Mouse (Mus musculus): Measurements from ENCODE around the gene Afm.
A peak's percentile ranks its signal among the peaks of the same experiment; 100 is the strongest.

Gene Afm

DNA sequence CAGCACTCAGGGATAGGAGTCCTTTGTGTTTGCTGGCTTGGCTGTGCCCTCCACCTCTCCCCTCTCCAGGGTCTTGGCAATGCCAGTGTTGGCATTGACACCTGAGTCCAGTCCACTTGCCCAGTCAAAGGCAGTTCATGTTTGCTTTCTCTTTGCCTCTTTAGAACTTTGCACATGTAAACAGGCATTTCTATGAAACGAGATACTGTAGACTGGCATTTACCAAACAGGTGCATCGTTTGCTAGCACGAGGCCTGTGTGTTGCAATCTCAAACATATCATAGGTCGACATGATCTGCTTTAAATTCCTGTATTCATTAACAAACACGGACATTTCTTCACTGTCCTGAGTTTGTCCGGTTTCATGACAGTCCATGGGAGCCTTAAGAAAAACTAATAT, 42.0 kb downstream of the Afm start, which contains the start of gene 5830473C10Rik:
Gene 5830473C10Rik (plus strand): TSS at position 365 of the 400 bp plus-strand sequence.
- no peak for DNase-seq

DNA sequence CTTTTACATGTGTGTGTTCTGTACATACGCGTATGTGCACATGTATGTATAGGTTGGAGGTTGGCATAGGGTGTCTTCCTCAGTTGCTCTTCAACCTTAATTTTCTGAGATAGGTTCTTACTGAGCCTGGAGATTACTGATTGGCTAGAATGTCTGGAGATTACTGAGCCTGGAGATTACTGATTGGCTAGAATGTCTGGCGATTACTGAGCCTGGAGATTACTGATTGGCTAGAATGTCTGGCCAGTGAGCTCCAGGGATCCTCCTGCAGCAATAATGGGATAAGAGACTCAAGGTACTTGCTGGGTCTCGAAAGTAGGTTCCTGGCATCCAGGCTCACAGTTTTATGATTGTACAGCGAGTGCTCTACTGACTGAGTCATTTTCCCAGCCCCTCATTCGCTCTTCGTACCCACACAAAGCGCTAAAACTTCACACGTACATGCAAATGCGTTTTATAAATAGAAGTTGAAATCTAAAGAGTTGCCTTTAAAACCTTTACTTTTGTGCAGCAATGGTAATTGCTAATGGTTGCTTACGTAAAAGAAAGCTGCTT, 43.1 kb downstream of the Afm start:
- no peak for DNase-seq

DNA sequence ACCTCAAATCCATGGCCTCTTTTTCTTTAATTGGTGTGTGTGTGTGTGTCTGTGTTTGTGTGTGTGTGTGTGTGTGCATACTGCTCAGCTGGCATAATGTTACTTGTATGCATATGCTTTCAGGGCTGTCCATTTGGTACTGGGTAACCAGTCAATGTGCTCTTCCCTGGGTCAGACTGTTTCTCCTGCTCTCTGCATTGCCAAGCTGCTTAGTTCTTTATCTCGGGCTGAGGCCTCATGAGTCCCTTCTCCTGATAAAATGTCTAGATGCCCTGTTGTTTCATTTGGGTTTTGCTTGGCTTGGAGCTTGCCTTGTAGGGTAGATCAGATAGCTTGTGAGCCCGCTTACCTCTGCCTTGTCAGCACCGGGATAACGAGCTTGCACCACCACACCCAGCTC, 44.1 kb downstream of the Afm start:
- no peak for DNase-seq

DNA sequence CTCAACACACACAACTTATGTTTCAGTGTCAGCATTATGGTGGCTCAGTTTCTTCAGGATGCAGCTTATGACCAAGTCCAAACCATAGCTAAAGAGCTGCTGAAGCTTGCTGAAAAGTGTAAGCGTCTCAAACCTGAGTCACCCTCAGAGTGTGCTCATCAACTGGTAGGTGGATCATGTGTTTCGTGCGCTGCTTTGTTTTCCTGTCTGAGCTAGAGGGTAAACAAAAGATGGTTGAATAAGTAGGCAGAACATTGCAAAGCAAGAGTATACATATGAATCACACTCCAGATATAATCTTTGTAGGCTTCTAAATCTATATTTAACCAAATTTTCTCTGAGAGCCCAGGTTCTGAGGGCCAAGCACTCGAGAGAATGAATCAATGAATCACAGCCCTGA, 45.4 kb downstream of the Afm start:
- no peak for DNase-seq

DNA sequence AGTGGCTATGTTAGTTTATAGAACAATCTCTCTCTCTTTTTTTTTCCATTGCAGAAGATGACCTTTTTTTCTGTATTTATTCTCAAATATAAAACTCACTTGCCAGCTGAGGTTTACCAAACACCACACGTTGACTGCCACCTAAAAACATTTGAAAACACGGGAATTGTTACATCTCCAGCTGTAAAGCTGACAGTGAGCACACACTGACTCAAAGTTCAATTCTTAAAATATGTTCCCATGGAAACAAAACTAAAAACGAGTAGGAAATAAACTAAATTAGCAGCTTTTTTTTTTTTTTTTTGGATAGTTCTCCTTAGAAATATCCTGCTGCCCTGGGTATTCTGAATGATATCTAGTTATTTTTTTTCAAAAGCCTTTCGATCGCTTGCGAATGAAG, 46.5 kb downstream of the Afm start:
- no peak for DNase-seq

DNA sequence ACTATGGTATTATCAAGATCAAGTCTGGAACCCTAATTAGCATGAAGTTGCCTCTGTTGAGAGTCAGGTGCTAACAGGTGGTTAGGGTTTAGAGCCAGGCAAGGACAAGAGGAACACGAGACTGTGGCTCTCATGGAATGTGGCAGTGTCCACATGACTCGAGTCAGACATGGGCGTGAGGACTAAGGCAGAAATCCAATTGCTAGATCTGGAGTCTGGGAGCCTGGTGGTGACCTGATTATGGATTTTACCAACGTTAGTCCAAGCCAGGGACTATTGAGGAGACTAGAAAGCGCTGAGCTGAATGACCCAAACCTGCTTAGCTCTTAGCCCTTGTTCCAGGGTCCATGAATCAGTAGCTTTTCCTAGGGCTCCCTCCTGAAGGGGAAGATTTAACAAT, 49.1 kb downstream of the Afm start:
- no peak for DNase-seq

DNA sequence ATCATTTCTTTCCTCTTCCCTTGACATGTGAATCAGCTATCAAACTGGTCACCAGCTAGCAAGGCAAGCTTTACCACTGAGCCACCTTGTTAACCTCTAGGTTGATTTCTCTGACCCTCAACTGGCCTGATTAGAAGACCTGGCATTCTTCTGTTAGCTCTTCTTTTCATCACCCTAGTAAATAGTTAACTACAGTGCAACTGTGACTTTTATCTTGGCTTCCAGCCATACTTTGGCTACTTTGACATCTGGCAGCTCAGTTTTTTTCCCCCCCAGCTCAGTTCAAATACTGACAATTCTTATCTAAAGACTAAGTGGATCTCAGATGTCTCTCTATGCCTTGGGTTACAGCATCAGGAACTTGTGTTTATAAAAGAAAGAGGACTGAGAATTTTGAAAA, 49.6 kb downstream of the Afm start:
- DNase-seq, result no peak

DNA sequence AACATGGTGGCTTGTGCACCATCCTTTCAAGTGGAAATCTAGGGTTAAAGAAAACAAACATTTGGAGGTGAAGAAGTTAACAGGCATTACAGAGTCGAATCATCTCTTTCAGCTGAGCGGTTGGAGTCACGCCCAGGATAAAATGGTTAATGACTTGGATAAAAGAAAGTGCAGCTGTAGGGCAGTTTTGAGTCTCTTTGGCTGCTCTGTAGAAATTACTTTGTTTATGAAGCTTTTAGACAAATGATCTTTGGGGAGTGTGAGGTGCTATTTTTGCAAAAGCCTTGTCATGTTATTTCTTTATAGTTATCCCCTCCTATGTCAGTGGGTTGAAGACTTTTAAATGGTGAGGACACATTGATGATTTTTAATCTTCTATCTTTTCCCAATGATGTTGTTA, 52.5 kb downstream of the Afm start:
- DNase-seq, result peak; percentile 24 to 25

DNA sequence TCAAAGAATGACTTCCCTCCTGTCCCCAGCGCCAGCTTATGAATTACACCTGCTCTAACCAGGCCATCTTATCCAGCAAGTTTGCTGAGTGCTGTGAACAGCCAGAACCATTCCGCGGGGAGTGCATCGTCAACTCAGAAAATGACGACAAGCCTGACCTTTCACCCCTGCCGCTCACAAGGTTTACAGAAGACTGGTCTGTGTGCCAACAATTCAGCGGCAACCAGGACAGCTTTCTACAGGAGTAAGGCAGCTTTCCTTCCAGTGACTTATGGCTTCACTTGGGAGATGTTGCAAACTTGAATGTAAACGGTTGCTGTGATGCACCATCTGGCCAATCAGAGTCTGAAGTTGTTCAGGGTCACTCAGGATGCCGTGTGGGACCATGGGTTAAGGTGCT, 59.0 kb downstream of the Afm start:
- DNase-seq, result no peak

DNA sequence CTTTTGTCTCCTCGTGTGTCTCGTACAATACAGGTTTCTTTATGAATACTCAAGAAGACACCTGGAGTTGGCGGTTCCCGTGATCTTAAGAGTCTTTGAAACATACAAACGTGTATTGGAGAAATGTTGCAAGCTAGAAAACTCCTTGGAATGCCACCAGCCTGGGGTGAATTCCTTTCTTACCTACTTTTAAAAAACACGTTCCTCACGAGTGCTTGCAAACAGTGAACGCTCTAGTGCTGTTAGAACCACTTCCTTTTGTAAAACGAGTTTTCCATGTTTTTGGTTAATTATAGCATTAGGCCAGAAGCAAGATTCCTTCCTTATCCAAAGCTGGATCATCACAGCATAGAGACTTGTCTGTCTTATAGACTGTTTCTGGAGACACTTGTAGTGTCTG, 60.8 kb downstream of the Afm start:
- DNase-seq, result no peak

DNA sequence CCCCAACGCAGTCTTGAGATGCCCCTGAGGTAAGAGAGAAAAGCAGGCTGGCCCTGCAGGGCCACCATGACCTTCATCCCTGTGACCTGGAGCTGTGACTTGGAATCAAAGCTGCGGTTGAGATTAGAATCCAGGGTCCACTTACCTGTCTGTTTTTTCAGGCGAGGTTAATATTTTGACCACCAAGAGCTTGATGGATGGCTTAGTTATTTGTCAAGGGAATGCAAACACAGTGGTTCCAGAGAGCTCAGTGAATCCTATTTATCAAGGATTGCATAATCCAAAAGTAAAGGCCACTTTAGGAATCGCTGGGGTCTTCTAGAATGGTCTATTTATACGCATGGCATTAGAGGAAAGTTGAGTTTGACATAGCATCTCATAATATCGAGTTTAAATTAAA, 63.4 kb downstream of the Afm start:
- no peak for DNase-seq

DNA sequence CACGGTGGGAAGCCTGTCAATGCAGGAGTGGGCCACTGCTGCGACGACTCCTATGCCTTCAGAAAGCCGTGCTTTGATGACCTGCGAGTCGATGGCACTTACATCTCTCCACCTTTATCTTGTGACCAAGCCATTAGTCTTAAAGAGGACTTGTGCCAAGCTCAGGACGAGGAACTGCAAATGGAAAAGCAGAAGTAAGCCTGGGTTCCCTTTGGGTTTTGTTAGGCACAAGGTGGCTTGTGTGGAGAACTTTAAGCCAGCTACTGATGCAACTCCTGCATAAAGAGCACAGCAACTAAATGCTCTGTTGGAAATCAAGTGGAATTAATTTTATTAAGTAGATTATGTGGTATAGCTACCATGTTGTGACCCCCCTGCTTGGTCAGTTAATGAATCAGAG, 66.1 kb downstream of the Afm start:
- no peak for DNase-seq

DNA sequence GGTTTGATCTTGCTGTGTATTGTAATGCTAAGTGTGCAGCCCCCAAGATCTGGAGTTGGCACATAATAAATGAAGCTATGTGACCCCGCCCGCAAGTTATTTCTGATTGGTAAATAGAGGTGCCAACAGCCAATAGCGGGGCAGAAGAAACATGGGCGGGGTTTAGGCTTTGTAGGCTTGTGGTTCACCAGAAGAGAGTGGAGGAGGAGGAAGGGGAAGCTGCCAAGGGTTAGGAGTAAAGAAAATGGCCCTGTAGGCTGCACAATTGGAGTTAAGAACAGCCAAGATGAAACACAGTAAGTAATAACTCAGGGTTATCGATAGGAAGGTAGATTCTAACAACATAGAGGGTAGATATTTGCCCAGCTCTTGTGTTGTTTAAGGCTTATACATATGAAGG, 67.8 kb downstream of the Afm start:
- no peak for DNase-seq

DNA sequence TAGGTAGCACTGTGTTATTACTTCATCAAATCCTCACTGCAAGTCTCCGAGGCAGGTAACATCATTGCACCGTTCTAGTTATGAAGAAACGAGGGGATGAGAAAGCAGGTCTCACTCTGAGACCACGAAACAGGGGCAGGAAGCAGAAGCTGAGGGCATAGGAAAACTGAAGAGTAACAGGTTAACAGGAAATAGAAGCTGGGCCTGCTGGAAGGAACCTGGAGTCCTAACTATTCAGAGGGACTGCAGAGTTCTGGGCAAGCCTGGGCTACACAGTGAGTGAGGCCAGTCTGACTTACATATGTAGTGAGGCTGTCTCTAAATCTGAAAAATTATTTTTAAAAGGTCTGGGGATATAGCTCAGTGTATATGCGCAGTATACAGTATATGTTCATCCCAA, 69.4 kb downstream of the Afm start:
- DNase-seq, result no peak

DNA sequence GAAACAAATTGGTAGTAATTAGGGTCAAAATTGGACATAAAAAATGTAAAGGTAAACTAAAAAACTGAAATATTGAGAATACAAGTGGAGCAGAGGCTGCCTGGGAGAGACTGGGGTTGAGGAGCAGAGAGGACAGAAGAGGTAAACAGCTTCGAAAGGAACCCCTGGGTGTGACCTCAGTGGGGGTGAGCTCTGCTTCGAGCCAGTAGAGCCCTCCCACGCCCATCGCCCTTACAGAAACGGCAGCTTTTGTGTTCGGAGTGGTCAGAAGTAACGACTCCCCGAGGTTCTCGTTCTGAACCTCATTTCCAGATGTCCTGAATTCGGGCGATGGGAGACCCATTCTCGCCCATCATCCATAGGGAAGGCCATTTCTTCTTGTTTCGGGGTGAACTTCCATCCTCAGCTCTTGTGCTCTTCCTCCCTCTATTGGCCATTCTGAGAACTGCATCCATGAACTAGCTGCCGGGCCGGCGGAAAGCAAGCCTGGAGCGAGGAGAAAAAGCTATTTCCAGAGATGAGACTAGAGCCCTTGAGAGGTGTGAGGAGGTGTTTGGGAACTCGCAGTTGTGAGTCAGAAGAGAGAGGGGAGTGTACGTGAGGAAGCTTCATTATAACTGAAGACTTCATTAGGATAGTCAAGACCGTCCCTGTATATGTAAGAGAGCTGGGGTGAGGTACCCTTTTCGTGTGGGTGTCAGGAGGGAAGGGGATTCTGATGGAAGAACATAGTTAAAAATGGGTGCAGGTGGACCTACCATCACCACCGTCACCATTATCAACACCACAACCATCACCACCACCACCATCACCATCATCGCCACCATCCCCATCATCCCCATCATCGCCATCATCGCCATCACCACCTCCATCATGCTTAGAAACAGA, 70.2 kb downstream of the Afm start:
- DNase-seq, result peak; percentile 88 to 92

DNA sequence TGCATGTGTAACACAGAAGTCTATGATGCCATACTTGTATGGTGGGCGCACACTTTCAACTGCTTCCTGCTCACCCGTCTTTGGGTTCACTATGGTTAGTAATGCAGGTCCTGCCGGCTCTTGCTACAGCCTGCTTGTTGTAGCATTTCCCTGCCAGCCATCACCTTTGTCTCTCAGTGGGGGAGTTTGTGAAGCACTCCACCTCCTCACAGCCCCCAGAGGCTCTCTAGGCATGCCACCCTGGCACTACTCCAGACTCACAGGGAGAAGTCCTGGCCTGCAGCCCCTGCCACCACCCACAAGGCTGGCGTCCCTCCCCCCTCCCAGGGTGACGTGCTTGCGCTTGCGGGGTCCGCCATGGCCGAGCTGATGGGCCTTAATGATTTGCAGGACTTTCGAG, 71.9 kb downstream of the Afm start:
- DNase-seq, result peak; percentile 9 to 20

DNA sequence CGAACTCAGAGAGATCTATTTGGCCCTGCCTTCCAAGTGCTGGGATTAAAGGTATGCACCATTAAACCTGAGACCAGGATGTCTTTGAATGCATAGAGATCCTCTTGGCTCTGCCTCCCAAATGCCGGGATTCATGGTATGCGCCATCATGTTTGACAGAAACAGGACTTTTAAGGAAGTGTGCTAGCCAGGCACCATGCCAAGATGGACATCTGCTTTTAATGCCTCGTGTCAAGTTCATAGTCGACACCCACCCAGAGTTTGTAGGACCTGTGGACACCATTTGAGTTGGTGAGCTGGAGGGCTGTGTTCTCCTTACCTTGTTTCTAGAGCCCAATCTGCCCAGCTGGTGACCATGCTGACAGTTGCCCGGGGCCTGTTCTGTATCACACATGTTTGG, 73.2 kb downstream of the Afm start:
- peak in 1 of 2 experiments; percentile 16 for DNase-seq

DNA sequence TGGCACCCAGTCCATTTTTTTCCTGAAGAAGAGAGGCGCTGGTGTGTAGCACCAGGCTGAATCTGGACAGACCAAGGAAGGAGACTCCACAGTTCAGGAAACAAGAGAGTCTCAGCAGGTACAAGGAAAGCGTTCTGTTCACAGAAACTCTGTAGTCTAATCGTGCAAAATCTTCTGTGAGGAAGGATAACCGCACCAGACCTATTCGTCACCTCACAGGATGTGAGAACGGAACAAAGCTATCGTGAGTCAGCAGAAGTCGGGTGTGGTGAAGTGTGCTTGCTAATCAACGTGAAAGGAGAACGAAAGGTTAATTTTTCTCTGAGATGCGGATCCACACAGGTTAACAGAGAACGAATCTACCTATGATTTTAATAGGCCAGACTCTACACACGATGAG, 76.2 kb downstream of the Afm start:
- DNase-seq, result no peak

DNA sequence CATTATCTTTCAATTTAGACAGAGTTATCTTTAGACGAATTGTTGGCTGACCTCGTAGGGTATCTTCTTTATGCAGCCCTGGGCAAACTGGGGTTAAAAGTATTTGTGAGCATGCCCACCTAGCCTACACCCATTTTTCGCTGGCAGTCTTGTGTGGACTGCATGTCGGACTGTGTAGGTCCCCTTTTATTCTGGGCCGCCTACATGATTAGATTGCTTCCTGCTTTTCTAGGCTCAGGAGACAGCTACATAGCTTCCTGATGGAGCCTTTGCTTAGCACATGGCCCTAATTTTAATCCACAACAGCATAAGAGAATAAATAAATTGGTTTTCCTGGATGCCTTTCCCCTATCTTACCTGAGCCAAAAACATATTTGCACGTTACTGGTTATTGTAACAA, 77.4 kb downstream of the Afm start:
- no peak for DNase-seq

DNA sequence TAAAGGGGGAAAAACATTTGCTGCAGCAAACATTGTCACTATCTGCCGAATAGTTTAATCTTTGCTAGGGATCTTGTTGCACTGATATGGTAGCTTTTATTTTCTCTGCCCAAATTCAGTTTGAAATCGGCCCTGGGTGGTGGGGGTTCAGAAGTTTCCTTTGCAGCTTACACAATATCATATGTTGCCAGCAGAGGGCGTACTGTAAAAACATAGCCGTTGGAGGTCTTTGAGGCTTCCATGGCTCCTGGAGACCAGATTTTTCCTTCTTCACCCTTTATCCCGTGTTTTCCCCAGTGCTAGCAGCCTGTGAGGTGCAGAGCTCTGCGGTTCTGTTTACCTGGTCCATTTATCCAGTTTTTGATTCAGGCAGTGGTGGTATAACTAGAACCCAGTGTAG, 82.7 kb downstream of the Afm start:
- peak; percentile 78 to 85 for DNase-seq
